Mouse (Mus musculus) midbrain, embryonic 12.5 days (tissue): ENCODE results near the gene Spry2. TPM values are rescaled to one million over a fixed set of nuclear protein-coding genes. Genes with fewer than 3 reads are reported as not detected.

ENCODE experiments used
- ATAC-seq: fragments of 200-750 bp; cut with Nextera tagmentation; 2 replicates; pipeline ENCODE4 v1.8.0; 2017; ENCODE audit warnings: low read depth, moderate TSS enrichment, moderate library complexity; ENCODE audit not compliant: low FRiP score
- H3K27ac ChIP-seq: fragments of 300-500 bp; sonication (generic); replicated peaks from 2 replicates; pipeline ENCODE4 v1.5.1; 2016; ENCODE audit warnings: mild to moderate bottlenecking
- H3K27me3 ChIP-seq: fragments of 300-500 bp; sonication (generic); 2 replicates; pipeline ENCODE4 v1.6.1; 2016; ENCODE audit warnings: mild to moderate bottlenecking
- H3K36me3 ChIP-seq: fragments of 300-500 bp; sonication (generic); 2 replicates; pipeline ENCODE4 v1.6.1; 2016
- H3K4me1 ChIP-seq: fragments of 300-500 bp; sonication (generic); 2 replicates; pipeline ENCODE4 v1.6.1; 2016
- H3K4me2 ChIP-seq: fragments of 300-500 bp; sonication (generic); replicated peaks from 2 replicates; pipeline ENCODE4 v1.6.1; 2016; ENCODE audit warnings: mild to moderate bottlenecking, moderate library complexity
- H3K4me3 ChIP-seq: fragments of 300-500 bp; sonication (generic); 2 replicates; pipeline ENCODE4 v1.5.1; 2016; ENCODE audit warnings: mild to moderate bottlenecking
- H3K9ac ChIP-seq: fragments of 300-500 bp; sonication (generic); replicated peaks from 2 replicates; pipeline ENCODE4 v1.6.1; 2016; ENCODE audit warnings: mild to moderate bottlenecking, moderate library complexity
- H3K9me3 ChIP-seq: fragments of 300-500 bp; sonication (generic); 2 replicates; pipeline ENCODE4 v1.6.1; 2016; ENCODE audit warnings: mild to moderate bottlenecking
- WGBS: fragments of 180-500 bp; shearing (Covaris S2); methylation state at CpG from one replicate; pipeline ENCODE4 v1.1.7; 2016; 5-methylcytosine and 5-hydroxymethylcytosine counted together
- polyA plus RNA-seq: library from polyadenylated mRNA; unstranded; fragments of >200 nt; fragmentation: Nextera tagmentation; extraction: Ambion mirVana; gene quantifications from 2 replicates; pipeline ENCODE4 v1.2.1, GENCODE M21; 2016

Gene Spry2
- polyA plus RNA-seq, 1 experiment from 2014 or later: 23.2 TPM

GRCm38 (mm10) chr14:105902807-105903206 lies 6.2 kb upstream of the Spry2 start:
- no peaks in the 10 kb centered on the region for H3K36me3 ChIP-seq
- H3K27ac ChIP-seq: no peak overlapping the region
- 87% methylated on average over 7 of the region's 7 CpGs for WGBS
- H3K4me2 ChIP-seq: no peak overlapping the region
- peaks cover 11% of the 10 kb centered on the region for H3K27me3 ChIP-seq
- H3K4me1 ChIP-seq: no peaks in the 10 kb centered on the region
- no peaks in the 10 kb centered on the region for H3K9me3 ChIP-seq
- no peak overlapping the region for H3K4me3 ChIP-seq
- no peak for ATAC-seq
- no peak overlapping the region for H3K9ac ChIP-seq

- ATAC-seq: no peak
- Histone ChIP-seq H3K27ac (no peak overlapping the region), H3K9me3 (no peaks in the 10 kb centered on the region), H3K27me3 (peaks cover 11% of the 10 kb centered on the region), H3K9ac (no peak overlapping the region), H3K36me3 (no peaks in the 10 kb centered on the region), H3K4me2 (no peak overlapping the region), H3K4me1 (no peaks in the 10 kb centered on the region), H3K4me3 (no peak overlapping the region)
- 91% methylated on average over 3 of the region's 3 CpGs for WGBS
These were observed 4.2 kb upstream of the Spry2 start for GRCm38 (mm10) chr14:105900841-105901240.

- H3K27ac ChIP-seq: peak overlapping the region; percentile 99
- H3K4me1 ChIP-seq: 0 out of 2 replicates have a peak, but pooled peaks cover 4% of the 10 kb centered on the region
- no peaks in the 10 kb centered on the region for H3K9me3 ChIP-seq
- WGBS: 6% methylated on average over 11 of the region's 11 CpGs
- peak overlapping the region; percentile 71 for H3K9ac ChIP-seq
- H3K4me2 ChIP-seq: peak overlapping the region; percentile 90
- H3K36me3 ChIP-seq: no peaks in the 10 kb centered on the region
- H3K27me3 ChIP-seq: peaks cover 11% of the 10 kb centered on the region
- peak overlapping the region; percentile 80 for H3K4me3 ChIP-seq
- ATAC-seq: no peak
These were observed 2.5 kb upstream of the Spry2 start for GRCm38 (mm10) chr14:105899116-105899515.

- WGBS: under 1% methylated on average over 58 of the region's 58 CpGs
- peaks cover 10% of the 10 kb centered on the region; the same call in 1 of the 2 replicates for H3K4me1 ChIP-seq
These were observed 1.9 kb upstream of the Spry2 start for GRCm38 (mm10) chr14:105898266-105899111.

GRCm38 (mm10) chr14:105897569-105898101 lies 1.0 kb upstream of the Spry2 start:
- peak overlapping the region; percentile 91 for H3K9ac ChIP-seq
- H3K4me1 ChIP-seq: peaks cover 19% of the 10 kb centered on the region
- H3K36me3 ChIP-seq: 0 out of 2 replicates have a peak, but pooled peaks cover 4% of the 10 kb centered on the region
- H3K4me3 ChIP-seq: peak overlapping the region; percentile 80
- WGBS: 1% methylated on average over 23 of the region's 28 CpGs
- H3K27me3 ChIP-seq: peaks cover 24% of the 10 kb centered on the region
- H3K9me3 ChIP-seq: no peaks in the 10 kb centered on the region
- peak; percentile 47 for ATAC-seq
- peak overlapping the region; percentile 99 for H3K27ac ChIP-seq
- H3K4me2 ChIP-seq: peak overlapping the region; percentile 90

More at GRCm38 (mm10) chr14:105898266-105899111, 1.9 kb upstream of the Spry2 start:
- Histone ChIP-seq H3K27ac (peak overlapping the region; percentile 99), H3K9me3 (no peaks in the 10 kb centered on the region), H3K27me3 (peaks cover 15% of the 10 kb centered on the region), H3K4me2 (peak overlapping the region; percentile 90), H3K9ac (peak overlapping the region; percentile 71), H3K36me3 (no peaks in the 10 kb centered on the region), H3K4me3 (peak overlapping the region; percentile 80)
- ATAC-seq: peak; percentile 5

GRCm38 (mm10) chr14:105895961-105896651 lies 513 bp downstream of the Spry2 start:
- H3K4me3 ChIP-seq: peak overlapping the region; percentile 80
- H3K4me2 ChIP-seq: peak overlapping the region; percentile 90
- no peak for ATAC-seq
- peak overlapping the region; percentile 91 for H3K9ac ChIP-seq
- H3K4me1 ChIP-seq: peaks cover 22% of the 10 kb centered on the region
- H3K36me3 ChIP-seq: 0 out of 2 replicates have a peak, but pooled peaks cover 5% of the 10 kb centered on the region
- WGBS: under 1% methylated on average over 50 of the region's 50 CpGs
- no peaks in the 10 kb centered on the region for H3K9me3 ChIP-seq
- peak overlapping the region; percentile 99 for H3K27ac ChIP-seq
- H3K27me3 ChIP-seq: peaks cover 25% of the 10 kb centered on the region

- Histone ChIP-seq H3K4me3 (peak overlapping the region; percentile 80), H3K27me3 (peaks cover 20% of the 10 kb centered on the region), H3K4me2 (peak overlapping the region; percentile 90), H3K27ac (peak overlapping the region; percentile 99), H3K4me1 (peaks cover 26% of the 10 kb centered on the region), H3K9me3 (no peaks in the 10 kb centered on the region), H3K9ac (peak overlapping the region; percentile 91), H3K36me3 (0 out of 2 replicates have a peak, but pooled peaks cover 5% of the 10 kb centered on the region)
- ATAC-seq: no peak
- under 1% methylated on average over 35 of the region's 36 CpGs for WGBS
These were observed 1.4 kb downstream of the Spry2 start for GRCm38 (mm10) chr14:105894971-105895873.

GRCm38 (mm10) chr14:105893623-105893995 lies 3.0 kb downstream of the Spry2 start:
- H3K36me3 ChIP-seq: 0 out of 2 replicates have a peak, but pooled peaks cover 5% of the 10 kb centered on the region
- H3K9ac ChIP-seq: peak overlapping the region; percentile 91
- peaks cover 26% of the 10 kb centered on the region for H3K4me1 ChIP-seq
- WGBS: 26% methylated on average over 9 of the region's 9 CpGs
- H3K27ac ChIP-seq: no peak overlapping the region; the same call in 1 of the 2 replicates
- ATAC-seq: no peak
- peak overlapping the region; percentile 90 for H3K4me2 ChIP-seq
- no peaks in the 10 kb centered on the region for H3K9me3 ChIP-seq
- H3K27me3 ChIP-seq: peaks cover 14% of the 10 kb centered on the region
- peak overlapping the region; percentile 80 for H3K4me3 ChIP-seq

GRCm38 (mm10) chr14:105892941-105893622 lies 3.5 kb downstream of the Spry2 start:
- 50% methylated on average over 24 of the region's 24 CpGs for WGBS
- 0 out of 2 replicates have a peak, but pooled peaks cover 5% of the 10 kb centered on the region for H3K36me3 ChIP-seq
- H3K27me3 ChIP-seq: peaks cover 14% of the 10 kb centered on the region
- ATAC-seq: no peak
- no peak overlapping the region for H3K27ac ChIP-seq
- H3K4me1 ChIP-seq: peaks cover 26% of the 10 kb centered on the region
- H3K9me3 ChIP-seq: no peaks in the 10 kb centered on the region
- peak overlapping the region; percentile 90 for H3K4me2 ChIP-seq
- H3K9ac ChIP-seq: peak overlapping the region; percentile 91
- peak overlapping the region; percentile 80 for H3K4me3 ChIP-seq

- no peak for ATAC-seq
- no peak overlapping the region for H3K9ac ChIP-seq
- 54% methylated on average over 5 of the region's 5 CpGs for WGBS
- H3K27me3 ChIP-seq: peaks cover 14% of the 10 kb centered on the region
- 0 out of 2 replicates have a peak, but pooled peaks cover 5% of the 10 kb centered on the region for H3K36me3 ChIP-seq
- H3K4me1 ChIP-seq: peaks cover 26% of the 10 kb centered on the region
- H3K4me3 ChIP-seq: no peak overlapping the region
- H3K9me3 ChIP-seq: no peaks in the 10 kb centered on the region
- H3K27ac ChIP-seq: no peak overlapping the region
- H3K4me2 ChIP-seq: no peak overlapping the region
These were observed 5.9 kb downstream of the Spry2 start for GRCm38 (mm10) chr14:105890516-105891231.
